Comparison of ENCODE assay signal across 24 mouse cellular contexts in the genomic region with DNA sequence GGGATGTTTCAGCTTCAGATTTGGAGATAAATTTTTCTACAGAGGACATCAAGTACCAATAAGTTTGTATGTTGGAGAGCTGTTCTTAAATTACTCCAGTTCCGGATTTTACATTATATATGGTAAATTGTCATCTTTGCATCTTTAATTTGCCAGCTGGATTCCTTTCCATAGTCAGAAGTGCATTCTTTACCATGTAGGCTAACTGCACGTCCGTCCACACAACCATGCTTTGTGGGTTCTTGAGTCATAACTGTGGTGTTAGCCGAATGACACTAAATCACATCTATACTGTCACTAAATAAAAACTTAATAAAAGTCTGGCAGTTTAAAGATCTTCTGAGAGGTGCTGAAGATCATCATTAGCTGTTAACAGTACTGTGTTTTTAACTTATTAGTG.
"Had no signal": no experiment of that assay in that cellular context is flagged by ENCODE, and none has a peak within 500 bp of the region (broad histone marks: within the 10 kb centered on the region; RNA-seq: fewer than 3 reads in every experiment).

No protein-coding gene starts in this region.

- H3K9ac ChIP-seq: heart, embryonic 13.5 days; heart, embryonic 15.5 days; hindbrain, embryonic 13.5 days; hindbrain, embryonic 15.5 days; limb, embryonic 13.5 days; limb, embryonic 15.5 days; liver, embryonic 12.5 days; liver, embryonic 14.5 days had no signal

- H3K27me3 ChIP-seq: heart, embryonic 13.5 days; heart, embryonic 15.5 days; hindbrain, embryonic 13.5 days; hindbrain, embryonic 15.5 days; limb, embryonic 15.5 days; liver, embryonic 12.5 days had no signal

- H3K36me3 ChIP-seq: heart, embryonic 13.5 days; heart, embryonic 15.5 days; hindbrain, embryonic 13.5 days; hindbrain, embryonic 15.5 days; limb, embryonic 13.5 days; limb, embryonic 15.5 days; liver, embryonic 12.5 days had no signal

- H3K27ac ChIP-seq: heart, adult 2 months; heart, embryonic 13.5 days; heart, embryonic 15.5 days; hindbrain, embryonic 13.5 days; hindbrain, embryonic 15.5 days; hindbrain, postnatal 0 days; limb, embryonic 13.5 days; limb, embryonic 15.5 days; liver, embryonic 12.5 days; liver, embryonic 14.5 days had no signal

- DNase-seq: gastrocnemius, postnatal 14 days; gastrocnemius, postnatal 36 days; heart, adult 11 months; heart, adult 2 months; heart, postnatal 14 days; heart, postnatal 36 days; kidney, adult 11 months; kidney, adult 8-10 months; kidney, postnatal 10 days; kidney, postnatal 36 days; layer of hippocampus, adult 9-11 months; layer of hippocampus, postnatal 36 days; left cerebral cortex, postnatal 4 days had no signal

- H3K4me3 ChIP-seq: heart, adult 2 months; heart, embryonic 13.5 days; heart, embryonic 15.5 days; hindbrain, embryonic 13.5 days; hindbrain, embryonic 15.5 days; limb, embryonic 13.5 days; limb, embryonic 15.5 days; liver, embryonic 12.5 days had no signal

- H3K4me1 ChIP-seq: heart, embryonic 13.5 days; heart, embryonic 15.5 days; hindbrain, embryonic 13.5 days; hindbrain, embryonic 15.5 days; limb, embryonic 13.5 days; limb, embryonic 15.5 days; liver, embryonic 12.5 days had no signal

- H3K9me3 ChIP-seq: heart, embryonic 13.5 days; heart, embryonic 15.5 days; hindbrain, embryonic 13.5 days; hindbrain, embryonic 15.5 days; limb, embryonic 13.5 days; limb, embryonic 15.5 days; liver, embryonic 12.5 days had no signal

- ATAC-seq: hindbrain, postnatal 0 days; intestine, embryonic 16.5 days; liver, embryonic 12.5 days had no signal

- H3K4me2 ChIP-seq: heart, embryonic 11.5 days; heart, embryonic 13.5 days; heart, embryonic 15.5 days; hindbrain, embryonic 13.5 days; hindbrain, embryonic 15.5 days; limb, embryonic 13.5 days; limb, embryonic 15.5 days; liver, embryonic 12.5 days had no signal
